Mouse (Mus musculus) cortical plate, adult 2 months (tissue): ENCODE measurements at regions not wholly inside any gene's neighbourhood (a gene's known extent, or its start where the extent isn't known, plus 50 kb on each side); places are given as distances from the start of the nearest gene placed in this dataset.

Source experiments
- H3K27ac ChIP-seq: fragments of 200-500 bp; 2 replicates; pipeline ENCODE4 v1.5.1; 2012; ENCODE audit warnings: low read length, control low read depth, inconsistent platforms; ENCODE audit not compliant: insufficient read depth
- H3K4me1 ChIP-seq: fragments of 200-500 bp; 2 replicates; pipeline ENCODE4 v1.6.1; 2011; ENCODE audit warnings: low read length; ENCODE audit not compliant: control insufficient read depth, insufficient read depth
- H3K4me3 ChIP-seq: fragments of 200-500 bp; 2 replicates; pipeline ENCODE4 v1.5.1; 2011; ENCODE audit warnings: mild to moderate bottlenecking, low read length, control low read depth; ENCODE audit not compliant: insufficient read depth
- CTCF ChIP-seq: fragments of 200-500 bp; IDR thresholded peaks from 2 replicates; pipeline ENCODE4 v1.5.1; 2011; ENCODE audit warnings: mild to moderate bottlenecking, control low read depth, low read length; ENCODE audit not compliant: insufficient read depth; ENCODE audit errors: extremely low read depth
- POLR2A ChIP-seq: fragments of 200-500 bp; IDR thresholded peaks from 2 replicates; pipeline ENCODE4 v1.6.1; 2011; ENCODE audit warnings: mild to moderate bottlenecking, low read length, control low read depth; ENCODE audit not compliant: insufficient read depth; ENCODE audit errors: extremely low read depth

- no peaks in the 10 kb centered on the region for H3K4me1 ChIP-seq
- no peak for TF ChIP-seq CTCF
- TF ChIP-seq POLR2A, result no peak
- no peak overlapping the region for H3K27ac ChIP-seq
- no peak overlapping the region for H3K4me3 ChIP-seq
Observed at GRCm38 (mm10) chr8:9152313-9152925, 462.1 kb upstream of the Arglu1 start.

- TF ChIP-seq POLR2A (no peak), CTCF (no peak)
- no peak overlapping the region for H3K4me3 ChIP-seq
- H3K4me1 ChIP-seq, result no peaks in the 10 kb centered on the region
- no peak overlapping the region for H3K27ac ChIP-seq
Observed at GRCm38 (mm10) chr8:9144362-9144761, 454.0 kb upstream of the Arglu1 start.

GRCm38 (mm10) chr8:9139781-9140180 is 449.5 kb upstream of the Arglu1 start:
- Histone ChIP-seq H3K27ac (no peak overlapping the region), H3K4me1 (no peaks in the 10 kb centered on the region), H3K4me3 (no peak overlapping the region)
- no peak for TF ChIP-seq CTCF
- TF ChIP-seq POLR2A, result no peak

- Histone ChIP-seq H3K4me1 (no peaks in the 10 kb centered on the region), H3K27ac (no peak overlapping the region), H3K4me3 (no peak overlapping the region)
- TF ChIP-seq POLR2A (no peak), CTCF (no peak)
Observed at GRCm38 (mm10) chr8:9139059-9139620, 448.8 kb upstream of the Arglu1 start.

GRCm38 (mm10) chr8:9133758-9134157 is 443.4 kb upstream of the Arglu1 start:
- H3K4me3 ChIP-seq, result no peak overlapping the region
- no peak overlapping the region for H3K27ac ChIP-seq
- H3K4me1 ChIP-seq, result no peaks in the 10 kb centered on the region
- TF ChIP-seq CTCF (no peak), POLR2A (no peak)

GRCm38 (mm10) chr8:9132612-9133218 is 442.4 kb upstream of the Arglu1 start:
- H3K27ac ChIP-seq, result no peak overlapping the region
- H3K4me1 ChIP-seq, result no peaks in the 10 kb centered on the region
- TF ChIP-seq POLR2A, result no peak
- no peak for TF ChIP-seq CTCF
- H3K4me3 ChIP-seq, result no peak overlapping the region

GRCm38 (mm10) chr8:9131249-9131648 is 440.9 kb upstream of the Arglu1 start:
- H3K27ac ChIP-seq, result no peak overlapping the region
- no peak overlapping the region for H3K4me3 ChIP-seq
- TF ChIP-seq POLR2A (no peak), CTCF (no peak)
- no peaks in the 10 kb centered on the region for H3K4me1 ChIP-seq

GRCm38 (mm10) chr8:9124503-9124902 is 434.2 kb upstream of the Arglu1 start:
- Histone ChIP-seq H3K27ac (no peak overlapping the region), H3K4me1 (no peaks in the 10 kb centered on the region), H3K4me3 (no peak overlapping the region)
- no peak for TF ChIP-seq POLR2A
- no peak for TF ChIP-seq CTCF

- TF ChIP-seq CTCF, result no peak
- TF ChIP-seq POLR2A, result no peak
- Histone ChIP-seq H3K4me3 (no peak overlapping the region), H3K4me1 (no peaks in the 10 kb centered on the region), H3K27ac (no peak overlapping the region)
Observed at GRCm38 (mm10) chr8:9117809-9118737, 427.8 kb upstream of the Arglu1 start.
